Mouse (Mus musculus): ENCODE results near the gene Gprc5c. TPM values are rescaled to one million over a fixed set of nuclear protein-coding genes. Genes with fewer than 3 reads are reported as not detected.
A peak's percentile ranks its signal among the peaks of the same experiment; 100 is the strongest.

Gene Gprc5c
- polyA plus RNA-seq, 1 experiment from 2014 or later = 18.0 TPM

GRCm38 (mm10) chr11:114862687-114863086 lies 11.7 kb downstream of the Gprc5c start:
- H3K9ac ChIP-seq (ENCODE audit: low read length) = no peak overlapping the region
- H3K27ac ChIP-seq (replicated peaks in 1 of 2; ENCODE audit: control insufficient read depth in 1 of 2, insufficient read depth in 1 of 2, low read depth in 2 of 2, low read length in 2 of 2) = no peak overlapping the region
- no peak for ATAC-seq (ENCODE audit: insufficient number of reproducible peaks, insufficient read depth, low FRiP score, low read depth)

GRCm38 (mm10) chr11:114863918-114864420 lies 13.0 kb downstream of the Gprc5c start:
- Histone ChIP-seq H3K36me3 (ENCODE audit: control insufficient read depth, insufficient read depth, low read length) (peaks cover 10% of the 10 kb centered on the region; the same call in 1 of the 2 replicates), H3K9me3 (ENCODE audit: control insufficient read depth, low read length) (no peaks in the 10 kb centered on the region), H3K4me1 (ENCODE audit: control insufficient read depth in 2 of 2, insufficient read depth in 2 of 2, low read length in 2 of 2) (peaks cover 23 to 26% of the 10 kb centered on the region in 2 experiments), H3K27me3 (ENCODE audit: control insufficient read depth, insufficient read depth, low read length) (no peaks in the 10 kb centered on the region), H3K27ac (replicated peaks in 1 of 2; ENCODE audit: control insufficient read depth in 1 of 2, insufficient read depth in 1 of 2, low read depth in 2 of 2, low read length in 2 of 2) (no peak overlapping the region), H3K4me3 (ENCODE audit: control insufficient read depth in 1 of 2, insufficient read depth in 1 of 2, low read depth in 1 of 2, low read length in 2 of 2) (no peak overlapping the region), H3K4me2 (ENCODE audit: low read length) (no peak overlapping the region), H3K9ac (ENCODE audit: low read length) (no peak overlapping the region)
- 89% methylated on average over 21 of the region's 21 CpGs for WGBS
- no peak for ATAC-seq (ENCODE audit: insufficient number of reproducible peaks, insufficient read depth, low FRiP score, low read depth)

More at GRCm38 (mm10) chr11:114862687-114863086, 11.7 kb downstream of the Gprc5c start:
- peaks cover 10% of the 10 kb centered on the region; the same call in 1 of the 2 replicates for H3K36me3 ChIP-seq (ENCODE audit: control insufficient read depth, insufficient read depth, low read length)
- H3K4me3 ChIP-seq (ENCODE audit: control insufficient read depth in 1 of 2, insufficient read depth in 1 of 2, low read depth in 1 of 2, low read length in 2 of 2) = no peak overlapping the region
- no peaks in the 10 kb centered on the region for H3K9me3 ChIP-seq (ENCODE audit: control insufficient read depth, low read length)
- 88% methylated on average over 3 of the region's 3 CpGs for WGBS
- no peaks in the 10 kb centered on the region for H3K27me3 ChIP-seq (ENCODE audit: control insufficient read depth, insufficient read depth, low read length)
- H3K4me2 ChIP-seq (ENCODE audit: low read length) = no peak overlapping the region
- peaks cover 18 to 20% of the 10 kb centered on the region in 2 experiments for H3K4me1 ChIP-seq (ENCODE audit: control insufficient read depth in 2 of 2, insufficient read depth in 2 of 2, low read length in 2 of 2)

DNA sequence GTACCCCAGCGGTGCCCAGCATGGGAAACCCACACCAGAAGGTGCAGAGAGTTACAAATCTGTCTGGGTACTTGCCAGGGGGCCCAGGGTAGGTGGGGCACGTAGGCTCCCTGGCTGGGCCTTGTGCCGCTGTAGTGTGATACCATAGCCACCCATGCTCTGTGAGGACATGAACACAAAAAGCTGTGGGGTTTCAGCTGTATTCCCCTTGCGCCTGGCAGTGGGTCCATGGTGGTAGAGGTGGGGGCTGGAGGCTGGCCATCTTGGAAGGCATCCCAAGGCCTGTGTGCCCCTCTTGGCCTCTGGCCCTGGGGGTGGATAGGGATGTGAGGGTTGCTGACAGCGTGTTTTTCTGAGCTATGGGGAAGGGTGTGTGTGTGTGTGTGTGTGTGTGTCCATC lies 15.0 kb downstream of the Gprc5c start:
- Histone ChIP-seq H3K4me2 (ENCODE audit: low read length) (no peak overlapping the region), H3K4me1 (ENCODE audit: control insufficient read depth in 2 of 2, insufficient read depth in 2 of 2, low read length in 2 of 2) (peaks cover 23 to 26% of the 10 kb centered on the region in 2 experiments), H3K27ac (replicated peaks in 1 of 2; ENCODE audit: control insufficient read depth in 1 of 2, insufficient read depth in 1 of 2, low read depth in 2 of 2, low read length in 2 of 2) (peak overlapping the region; percentile 9 to 79; a peak in 2 of 4 replicates), H3K9me3 (ENCODE audit: control insufficient read depth, low read length) (no peaks in the 10 kb centered on the region), H3K9ac (ENCODE audit: low read length) (no peak overlapping the region), H3K27me3 (ENCODE audit: control insufficient read depth, insufficient read depth, low read length) (no peaks in the 10 kb centered on the region), H3K4me3 (ENCODE audit: control insufficient read depth in 1 of 2, insufficient read depth in 1 of 2, low read depth in 1 of 2, low read length in 2 of 2) (no peak overlapping the region), H3K36me3 (ENCODE audit: control insufficient read depth, insufficient read depth, low read length) (peaks cover 21% of the 10 kb centered on the region)
- WGBS = 62% methylated on average over 5 of the region's 5 CpGs
- ATAC-seq (ENCODE audit: insufficient number of reproducible peaks, insufficient read depth, low FRiP score, low read depth) = no peak; the same call in 1 of the 2 replicates

DNA sequence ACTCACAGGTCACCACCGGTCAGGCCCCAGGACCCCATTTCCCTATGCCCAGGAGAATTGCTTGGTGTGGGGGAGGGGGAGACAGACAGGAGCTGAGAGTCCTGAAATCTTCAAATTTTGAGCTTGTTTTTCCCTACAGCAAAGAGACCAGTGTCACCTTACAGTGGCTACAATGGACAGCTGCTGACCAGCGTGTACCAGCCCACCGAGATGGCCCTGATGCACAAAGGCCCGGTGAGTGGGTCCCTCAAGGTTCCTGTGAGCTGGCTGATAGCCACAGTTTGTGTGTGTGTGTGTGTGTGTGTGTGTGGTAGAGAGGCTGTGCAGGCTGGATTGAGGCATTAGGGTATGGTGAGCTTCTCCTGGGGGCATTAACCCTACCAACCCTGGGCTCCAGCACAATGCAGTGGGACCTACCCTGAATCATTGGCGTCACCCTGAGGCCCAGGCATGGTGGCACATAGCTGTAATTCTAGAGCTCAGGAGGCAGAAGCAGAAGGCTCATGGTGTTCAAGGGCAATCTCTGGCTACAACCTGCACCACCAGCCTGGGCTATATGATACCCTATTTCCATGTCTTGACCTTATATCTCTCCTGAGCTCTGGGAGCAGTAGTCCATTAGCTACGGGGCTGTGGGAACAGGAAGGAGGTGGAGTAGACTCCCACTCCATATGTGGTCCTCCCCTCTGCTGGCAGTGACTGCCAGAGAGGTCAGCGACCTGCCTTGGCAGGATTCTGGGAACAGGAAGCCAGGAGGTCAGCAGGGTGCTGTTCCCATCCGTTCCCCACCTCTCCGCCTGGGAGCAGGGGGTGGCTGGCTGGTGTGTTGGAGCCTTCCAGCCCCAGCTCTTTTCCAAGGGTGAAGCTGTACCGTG lies 15.8 kb downstream of the Gprc5c start:
- Histone ChIP-seq H3K27ac (replicated peaks in 1 of 2; ENCODE audit: control insufficient read depth in 1 of 2, insufficient read depth in 1 of 2, low read depth in 2 of 2, low read length in 2 of 2) (peak overlapping the region; percentile 60 to 79), H3K27me3 (ENCODE audit: control insufficient read depth, insufficient read depth, low read length) (no peaks in the 10 kb centered on the region), H3K4me3 (ENCODE audit: control insufficient read depth in 1 of 2, insufficient read depth in 1 of 2, low read depth in 1 of 2, low read length in 2 of 2) (no peak overlapping the region), H3K9me3 (ENCODE audit: control insufficient read depth, low read length) (no peaks in the 10 kb centered on the region), H3K36me3 (ENCODE audit: control insufficient read depth, insufficient read depth, low read length) (peaks cover 28% of the 10 kb centered on the region), H3K4me2 (ENCODE audit: low read length) (peak overlapping the region; percentile 36; the same call in 1 of the 2 replicates), H3K9ac (ENCODE audit: low read length) (peak overlapping the region; percentile 25), H3K4me1 (ENCODE audit: control insufficient read depth in 2 of 2, insufficient read depth in 2 of 2, low read length in 2 of 2) (peaks cover 23 to 26% of the 10 kb centered on the region in 2 experiments)
- WGBS = 43% methylated on average over 10 of the region's 10 CpGs
- ATAC-seq (ENCODE audit: insufficient number of reproducible peaks, insufficient read depth, low FRiP score, low read depth) = peak; percentile 72

GRCm38 (mm10) chr11:114867361-114868235 lies 16.6 kb downstream of the Gprc5c start:
- no peaks in the 10 kb centered on the region for H3K27me3 ChIP-seq (ENCODE audit: control insufficient read depth, insufficient read depth, low read length)
- WGBS = 38% methylated on average over 11 of the region's 11 CpGs
- H3K27ac ChIP-seq (replicated peaks in 1 of 2; ENCODE audit: control insufficient read depth in 1 of 2, insufficient read depth in 1 of 2, low read depth in 2 of 2, low read length in 2 of 2) = peak overlapping the region; percentile 60 to 79; a peak in 3 of 4 replicates
- peaks cover 28% of the 10 kb centered on the region for H3K36me3 ChIP-seq (ENCODE audit: control insufficient read depth, insufficient read depth, low read length)
- peaks cover 24 to 26% of the 10 kb centered on the region in 2 experiments for H3K4me1 ChIP-seq (ENCODE audit: control insufficient read depth in 2 of 2, insufficient read depth in 2 of 2, low read length in 2 of 2)
- H3K9me3 ChIP-seq (ENCODE audit: control insufficient read depth, low read length) = no peaks in the 10 kb centered on the region
- peak overlapping the region; percentile 36 for H3K4me2 ChIP-seq (ENCODE audit: low read length)
- H3K4me3 ChIP-seq (ENCODE audit: control insufficient read depth in 1 of 2, insufficient read depth in 1 of 2, low read depth in 1 of 2, low read length in 2 of 2) = no peak overlapping the region
- no peak for ATAC-seq (ENCODE audit: insufficient number of reproducible peaks, insufficient read depth, low FRiP score, low read depth)
- peak overlapping the region; percentile 25; the same call in 1 of the 2 replicates for H3K9ac ChIP-seq (ENCODE audit: low read length)

DNA sequence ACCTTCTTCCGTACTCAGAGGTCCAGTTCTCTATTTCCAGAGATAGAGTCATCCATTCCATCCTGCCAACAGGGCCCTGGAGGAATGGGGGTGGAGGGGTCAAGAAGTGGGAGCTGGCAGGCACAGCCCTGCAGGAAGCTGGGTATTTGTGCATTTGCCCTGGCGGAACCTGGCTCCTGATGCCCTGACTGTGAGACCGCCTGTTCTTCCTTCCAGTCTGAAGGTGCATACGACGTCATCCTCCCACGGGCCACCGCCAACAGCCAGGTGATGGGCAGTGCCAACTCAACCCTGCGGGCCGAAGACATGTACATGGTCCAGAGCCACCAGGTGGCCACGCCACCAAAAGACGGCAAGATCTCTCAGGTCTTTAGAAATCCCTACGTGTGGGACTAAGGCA lies 17.3 kb downstream of the Gprc5c start:
- no peak for ATAC-seq (ENCODE audit: insufficient number of reproducible peaks, insufficient read depth, low FRiP score, low read depth)
- WGBS = 85% methylated on average over 12 of the region's 12 CpGs
- Histone ChIP-seq H3K27ac (replicated peaks in 1 of 2; ENCODE audit: control insufficient read depth in 1 of 2, insufficient read depth in 1 of 2, low read depth in 2 of 2, low read length in 2 of 2) (no peak overlapping the region), H3K9me3 (ENCODE audit: control insufficient read depth, low read length) (no peaks in the 10 kb centered on the region), H3K36me3 (ENCODE audit: control insufficient read depth, insufficient read depth, low read length) (peaks cover 28% of the 10 kb centered on the region), H3K4me3 (ENCODE audit: control insufficient read depth in 1 of 2, insufficient read depth in 1 of 2, low read depth in 1 of 2, low read length in 2 of 2) (no peak overlapping the region), H3K27me3 (ENCODE audit: control insufficient read depth, insufficient read depth, low read length) (no peaks in the 10 kb centered on the region), H3K9ac (ENCODE audit: low read length) (no peak overlapping the region), H3K4me1 (ENCODE audit: control insufficient read depth in 2 of 2, insufficient read depth in 2 of 2, low read length in 2 of 2) (peaks cover 31 to 33% of the 10 kb centered on the region in 2 experiments), H3K4me2 (ENCODE audit: low read length) (no peak overlapping the region)

- H3K27me3 ChIP-seq (ENCODE audit: control insufficient read depth, insufficient read depth, low read length) = no peaks in the 10 kb centered on the region
- no peak overlapping the region for H3K4me3 ChIP-seq (ENCODE audit: control insufficient read depth in 1 of 2, insufficient read depth in 1 of 2, low read depth in 1 of 2, low read length in 2 of 2)
- H3K36me3 ChIP-seq (ENCODE audit: control insufficient read depth, insufficient read depth, low read length) = peaks cover 23% of the 10 kb centered on the region
- no peak for ATAC-seq (ENCODE audit: insufficient number of reproducible peaks, insufficient read depth, low FRiP score, low read depth)
- peaks cover 35 to 37% of the 10 kb centered on the region in 2 experiments for H3K4me1 ChIP-seq (ENCODE audit: control insufficient read depth in 2 of 2, insufficient read depth in 2 of 2, low read length in 2 of 2)
- H3K4me2 ChIP-seq (ENCODE audit: low read length) = no peak overlapping the region
- H3K27ac ChIP-seq (replicated peaks in 1 of 2; ENCODE audit: control insufficient read depth in 1 of 2, insufficient read depth in 1 of 2, low read depth in 2 of 2, low read length in 2 of 2) = no peak overlapping the region
- H3K9ac ChIP-seq (ENCODE audit: low read length) = no peak overlapping the region
- WGBS = 85% methylated on average over 1 of the region's 1 CpGs
- H3K9me3 ChIP-seq (ENCODE audit: control insufficient read depth, low read length) = no peaks in the 10 kb centered on the region
Measured at GRCm38 (mm10) chr11:114869787-114870186, 18.8 kb downstream of the Gprc5c start.

All from heart, embryonic 14.5 days (tissue).